Mouse (Mus musculus) cerebellum, adult 2 months (tissue): Measurements from ENCODE around the gene 1110032A03Rik.

Experiments used
- CTCF ChIP-seq: fragments of 200-500 bp; IDR thresholded peaks from 2 replicates; pipeline ENCODE4 v1.5.1; 2011; ENCODE audit warnings: low read depth, mild to moderate bottlenecking, control low read depth, low read length, moderate library complexity, borderline replicate concordance; ENCODE audit not compliant: insufficient read depth
- POLR2A ChIP-seq: fragments of 200-500 bp; IDR thresholded peaks from 2 replicates; pipeline ENCODE4 v1.6.1; 2011; ENCODE audit warnings: low read length, control low read depth, borderline replicate concordance; ENCODE audit not compliant: insufficient read depth

DNA sequence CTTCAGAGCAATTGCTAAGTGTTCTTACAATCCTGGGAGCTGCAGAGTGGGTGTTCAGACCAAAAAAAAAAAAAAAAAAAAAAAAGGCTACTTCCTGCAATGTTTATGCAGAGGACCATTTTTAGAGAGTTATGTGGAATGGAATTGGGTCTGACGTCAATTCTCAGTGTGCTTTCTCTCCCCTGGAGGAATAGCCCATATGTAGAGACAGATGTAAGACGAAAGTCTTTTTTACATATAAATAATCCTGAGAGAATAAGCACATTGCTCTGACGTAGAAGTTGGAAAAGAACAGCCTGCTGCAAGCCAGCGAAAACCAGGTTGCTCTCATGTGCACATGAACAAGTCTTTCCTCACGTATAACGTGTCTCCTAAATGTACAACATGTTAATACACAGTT, 44.4 kb upstream of the 1110032A03Rik start:
- TF ChIP-seq POLR2A = no peak
- no peak for TF ChIP-seq CTCF
